Mouse (Mus musculus) testis, adult 2 months (tissue): Measurements from ENCODE around the gene Mylk4.

Experiments
- CTCF ChIP-seq: fragments of 200-500 bp; IDR thresholded peaks from 2 replicates; pipeline ENCODE4 v1.5.1; 2012; ENCODE audit warnings: low read depth, mild to moderate bottlenecking, inconsistent platforms, low read length, moderate library complexity; ENCODE audit not compliant: control insufficient read depth, insufficient read depth, insufficient replicate concordance
- POLR2A ChIP-seq: fragments of 200-500 bp; IDR thresholded peaks from 2 replicates; pipeline ENCODE4 v1.6.1; 2012; ENCODE audit warnings: low read depth, mild to moderate bottlenecking, inconsistent platforms, low read length, moderate library complexity; ENCODE audit not compliant: control insufficient read depth

DNA sequence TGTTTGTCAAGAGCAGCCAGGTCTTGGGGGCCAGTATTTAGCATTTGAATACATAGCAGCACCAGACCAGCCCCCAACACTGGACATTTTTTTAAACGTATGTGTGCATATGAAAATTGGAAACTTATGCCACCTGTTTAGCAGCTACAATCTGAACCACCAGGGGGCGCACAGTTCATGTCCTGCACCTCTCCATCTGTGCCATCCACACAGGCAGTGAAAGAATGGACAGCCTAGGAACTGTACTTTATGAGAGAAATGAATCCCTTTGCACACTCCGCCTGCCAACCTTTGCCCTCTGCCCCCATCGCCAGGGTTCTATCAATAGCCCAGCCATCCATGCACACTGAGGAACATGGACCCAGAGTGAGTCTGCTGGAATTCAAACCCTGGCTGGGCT, 44.2 kb upstream of the Mylk4 start:
- TF ChIP-seq CTCF = peak; percentile 67; the same call in 1 of the 2 replicates
- TF ChIP-seq POLR2A = no peak
